Mouse (Mus musculus): ENCODE measurements around the gene Pbx4. TPM values are rescaled to one million over a fixed set of nuclear protein-coding genes. Genes with fewer than 3 reads are reported as not detected.

Pbx4 gene
- polyA plus RNA-seq, 1 experiment: not detected

GRCm38 (mm10) chr8:69921141-69921540 lies 88.8 kb downstream of the Pbx4 start:
- Histone ChIP-seq H3K27ac (ENCODE audit: insufficient read depth, low read depth, low read length) (no peak overlapping the region), H3K4me3 (ENCODE audit: insufficient read depth, low read depth, low read length) (no peak overlapping the region), H3K4me1 (ENCODE audit: control insufficient read depth, insufficient read depth, low read length) (peaks cover 16% of the 10 kb centered on the region)
- no peak for TF ChIP-seq POLR2A (IDR thresholded peaks at IDR 0.05; ENCODE audit: insufficient read depth, low read depth, low read length)
- TF ChIP-seq CTCF (IDR thresholded peaks at IDR 0.05; ENCODE audit: insufficient read depth, low read depth, low read length): no peak
- WGBS: 89% methylated on average over 2 of the region's 2 CpGs

Other genes with a start within 250 kb of the Pbx4 start
- gene Zfp868, start 206.9 kb upstream of the Pbx4 start, polyA plus RNA-seq (2012; ENCODE audit: insufficient read depth, insufficient read length, low replicate concordance, missing spikeins): not detected in 2 replicates
- gene Zfp964, start 178.0 kb upstream of the Pbx4 start, polyA plus RNA-seq (2012; ENCODE audit: insufficient read depth, insufficient read length, low replicate concordance, missing spikeins): not detected in 2 replicates
- gene Zfp869, start 121.8 kb upstream of the Pbx4 start, polyA plus RNA-seq (2012; ENCODE audit: insufficient read depth, insufficient read length, low replicate concordance, missing spikeins): not detected in 2 replicates
- gene Zfp963, start 82.5 kb upstream of the Pbx4 start, polyA plus RNA-seq (2012; ENCODE audit: insufficient read depth, insufficient read length, low replicate concordance, missing spikeins): not detected in 2 replicates
- not detected in 2 replicates for gene Gm20422, start 57.6 kb upstream of the Pbx4 start, polyA plus RNA-seq (2012; ENCODE audit: insufficient read depth, insufficient read length, low replicate concordance, missing spikeins)
- not detected in 2 replicates for gene Atp13a1, start 41.3 kb upstream of the Pbx4 start, polyA plus RNA-seq (2012; ENCODE audit: insufficient read depth, insufficient read length, low replicate concordance, missing spikeins)
- gene Zfp866, start 41.3 kb upstream of the Pbx4 start, polyA plus RNA-seq (2012; ENCODE audit: insufficient read depth, insufficient read length, low replicate concordance, missing spikeins): not detected in 2 replicates
- gene Gmip, start 23.8 kb upstream of the Pbx4 start, polyA plus RNA-seq (2012; ENCODE audit: insufficient read depth, insufficient read length, low replicate concordance, missing spikeins): not detected in 2 replicates
- gene Lpar2, start 10.1 kb upstream of the Pbx4 start, polyA plus RNA-seq (2012; ENCODE audit: insufficient read depth, insufficient read length, low replicate concordance, missing spikeins): not detected in 2 replicates
- not detected in 2 replicates for gene Cilp2, start 55.2 kb downstream of the Pbx4 start, polyA plus RNA-seq (2012; ENCODE audit: insufficient read depth, insufficient read length, low replicate concordance, missing spikeins)
- not detected in 2 replicates for gene Tssk6, start 69.7 kb downstream of the Pbx4 start, polyA plus RNA-seq (2012; ENCODE audit: insufficient read depth, insufficient read length, low replicate concordance, missing spikeins)
- gene Ndufa13, start 70.1 kb downstream of the Pbx4 start, polyA plus RNA-seq (2012; ENCODE audit: insufficient read depth, insufficient read length, low replicate concordance, missing spikeins): not detected in 2 replicates
- not detected in 2 replicates for gene Yjefn3, start 70.2 kb downstream of the Pbx4 start, polyA plus RNA-seq (2012; ENCODE audit: insufficient read depth, insufficient read length, low replicate concordance, missing spikeins)
- gene Gatad2a, start 163.9 kb downstream of the Pbx4 start, polyA plus RNA-seq (2012; ENCODE audit: insufficient read depth, insufficient read length, low replicate concordance, missing spikeins): not detected in 2 replicates
- not detected in 2 replicates for gene Mau2, start 210.2 kb downstream of the Pbx4 start, polyA plus RNA-seq (2012; ENCODE audit: insufficient read depth, insufficient read length, low replicate concordance, missing spikeins)
- not detected in 2 replicates for gene Sugp1, start 210.3 kb downstream of the Pbx4 start, polyA plus RNA-seq (2012; ENCODE audit: insufficient read depth, insufficient read length, low replicate concordance, missing spikeins)
- gene Tm6sf2, start 240.4 kb downstream of the Pbx4 start, polyA plus RNA-seq (2012; ENCODE audit: insufficient read depth, insufficient read length, low replicate concordance, missing spikeins): not detected in 2 replicates

Data from olfactory bulb, adult 2 months (tissue).